Mouse (Mus musculus) liver, embryonic 14.5 days (tissue): ENCODE data around the gene Shroom1.

Experiments used
- CTCF ChIP-seq: IDR thresholded peaks from 2 replicates; pipeline ENCODE4 v1.5.1; 2016; ENCODE audit warnings: antibody characterized with exemption, low read depth, control low read depth
- EP300 ChIP-seq: IDR thresholded peaks from 2 replicates; pipeline ENCODE4 v1.6.1; 2016; ENCODE audit warnings: antibody characterized with exemption, low read depth

GRCm38 (mm10) chr11:53435504-53435903 lies 21.5 kb upstream of the Shroom1 start:
- TF ChIP-seq EP300 (no peak), CTCF (no peak)
